Mouse (Mus musculus) kidney, embryonic 14.5 days (tissue): ENCODE measurements around the gene Syn3. TPM values are rescaled to one million over a fixed set of nuclear protein-coding genes. Genes with fewer than 3 reads are reported as not detected.

Experiments
- ATAC-seq: fragments of 200-750 bp; cut with Nextera tagmentation; 2 replicates; pipeline ENCODE4 v1.8.0; 2017; ENCODE audit warnings: moderate number of reproducible peaks, mild to moderate bottlenecking, moderate TSS enrichment, moderate library complexity; ENCODE audit not compliant: low FRiP score, low TSS enrichment
- H3K27ac ChIP-seq: fragments of 300-500 bp; sonication (generic); 2 replicates; pipeline ENCODE4 v1.5.1; 2014; ENCODE audit warnings: low read depth, mild to moderate bottlenecking, low read length, moderate library complexity, mixed read lengths
- H3K27me3 ChIP-seq: fragments of 300-500 bp; sonication (generic); 2 replicates; pipeline ENCODE4 v1.6.1; 2014; ENCODE audit warnings: mild to moderate bottlenecking, low read length; ENCODE audit not compliant: control insufficient read depth, insufficient read depth
- H3K36me3 ChIP-seq: fragments of 300-500 bp; sonication (generic); 2 replicates; pipeline ENCODE4 v1.6.1; 2014; ENCODE audit warnings: low read length, mixed read lengths; ENCODE audit not compliant: control insufficient read depth, insufficient read depth
- H3K4me1 ChIP-seq: fragments of 300-500 bp; sonication (generic); 2 replicates; pipeline ENCODE4 v1.6.1; 2014; ENCODE audit warnings: low read length, mixed read lengths; ENCODE audit not compliant: control insufficient read depth, insufficient read depth
- H3K4me2 ChIP-seq: fragments of 300-500 bp; sonication (generic); replicated peaks from 2 replicates; pipeline ENCODE4 v1.6.1; 2014; ENCODE audit warnings: low read depth, mild to moderate bottlenecking, low read length
- H3K4me3 ChIP-seq: fragments of 300-500 bp; sonication (generic); 2 replicates; pipeline ENCODE4 v1.5.1; 2014; ENCODE audit warnings: mild to moderate bottlenecking, low read length
- H3K9ac ChIP-seq: fragments of 300-500 bp; sonication (generic); 2 replicates; pipeline ENCODE4 v1.6.1; 2014; ENCODE audit warnings: low read depth, mild to moderate bottlenecking, low read length, moderate library complexity
- H3K9me3 ChIP-seq: fragments of 300-500 bp; sonication (generic); 2 replicates; pipeline ENCODE4 v1.6.1; 2016; ENCODE audit warnings: low read length; ENCODE audit not compliant: control insufficient read depth
- WGBS: fragments of 180-500 bp; shearing (Covaris S2); extraction: QIAGEN DNeasy Blood & Tissue Kit; methylation state at CpG from one replicate; pipeline ENCODE4 v1.1.7; 2014; 5-methylcytosine and 5-hydroxymethylcytosine counted together
- polyA plus RNA-seq: library from polyadenylated mRNA; unstranded; fragments of >200 nt; fragmentation: Nextera tagmentation; extraction: Ambion mirVana; gene quantifications from 2 replicates; pipeline ENCODE4 v1.2.1, GENCODE M21; 2014

The Syn3 gene
- polyA plus RNA-seq, 1 experiment from 2014 or later = 8.4 TPM

- Histone ChIP-seq H3K36me3 (no peaks in the 10 kb centered on the region), H3K4me3 (no peak overlapping the region), H3K27me3 (no peaks in the 10 kb centered on the region), H3K27ac (no peak overlapping the region), H3K9me3 (no peaks in the 10 kb centered on the region), H3K4me2 (no peak overlapping the region), H3K4me1 (no peaks in the 10 kb centered on the region), H3K9ac (no peak overlapping the region)
- no peak for ATAC-seq
- 79% methylated on average over 1 of the region's 1 CpGs for WGBS
These were observed 249.4 kb downstream of the Syn3 start for GRCm38 (mm10) chr10:86249283-86249682.

GRCm38 (mm10) chr10:86248807-86249206, 249.9 kb downstream of the Syn3 start:
- no peaks in the 10 kb centered on the region for H3K27me3 ChIP-seq
- no peaks in the 10 kb centered on the region for H3K9me3 ChIP-seq
- H3K4me3 ChIP-seq = no peak overlapping the region
- 96% methylated on average over 3 of the region's 3 CpGs for WGBS
- no peaks in the 10 kb centered on the region for H3K36me3 ChIP-seq
- H3K9ac ChIP-seq = no peak overlapping the region
- ATAC-seq = no peak
- H3K27ac ChIP-seq = no peak overlapping the region
- no peak overlapping the region for H3K4me2 ChIP-seq
- H3K4me1 ChIP-seq = no peaks in the 10 kb centered on the region

- WGBS = 96% methylated on average over 10 of the region's 10 CpGs
- Histone ChIP-seq H3K4me2 (no peak overlapping the region), H3K36me3 (no peaks in the 10 kb centered on the region), H3K4me3 (no peak overlapping the region), H3K27ac (no peak overlapping the region), H3K27me3 (no peaks in the 10 kb centered on the region), H3K4me1 (no peaks in the 10 kb centered on the region), H3K9me3 (no peaks in the 10 kb centered on the region), H3K9ac (no peak overlapping the region)
- ATAC-seq = no peak
These were observed 250.5 kb downstream of the Syn3 start for GRCm38 (mm10) chr10:86248131-86248740.

- whole genome bisulfite sequencing = 83% methylated on average over 7 of the region's 7 CpGs
- H3K4me1 ChIP-seq = no peaks in the 10 kb centered on the region
- no peak for ATAC-seq
- no peak overlapping the region for H3K9ac ChIP-seq
- no peaks in the 10 kb centered on the region for H3K27me3 ChIP-seq
- H3K4me3 ChIP-seq = no peak overlapping the region
- H3K4me2 ChIP-seq = no peak overlapping the region
- H3K9me3 ChIP-seq = no peaks in the 10 kb centered on the region
- no peaks in the 10 kb centered on the region for H3K36me3 ChIP-seq
- no peak overlapping the region for H3K27ac ChIP-seq
These were observed 253.3 kb downstream of the Syn3 start for GRCm38 (mm10) chr10:86245396-86245795.

- no peaks in the 10 kb centered on the region for H3K27me3 ChIP-seq
- H3K36me3 ChIP-seq = no peaks in the 10 kb centered on the region
- H3K9me3 ChIP-seq = no peaks in the 10 kb centered on the region
- WGBS = 80% methylated on average over 6 of the region's 6 CpGs
- no peak overlapping the region for H3K4me2 ChIP-seq
- no peak overlapping the region for H3K27ac ChIP-seq
- no peak overlapping the region for H3K4me3 ChIP-seq
- ATAC-seq = no peak
- no peak overlapping the region for H3K9ac ChIP-seq
- H3K4me1 ChIP-seq = no peaks in the 10 kb centered on the region
These were observed 255.2 kb downstream of the Syn3 start for GRCm38 (mm10) chr10:86243525-86243924.

- Histone ChIP-seq H3K9ac (no peak overlapping the region), H3K4me3 (no peak overlapping the region), H3K36me3 (no peaks in the 10 kb centered on the region), H3K9me3 (no peaks in the 10 kb centered on the region), H3K4me1 (no peaks in the 10 kb centered on the region), H3K27ac (no peak overlapping the region), H3K27me3 (no peaks in the 10 kb centered on the region), H3K4me2 (no peak overlapping the region)
- no peak for ATAC-seq
- WGBS = 73% methylated on average over 3 of the region's 3 CpGs
These were observed 256.0 kb downstream of the Syn3 start for GRCm38 (mm10) chr10:86242721-86243120.

- no peak overlapping the region for H3K27ac ChIP-seq
- ATAC-seq = no peak
- H3K4me1 ChIP-seq = no peaks in the 10 kb centered on the region
- 84% methylated on average over 6 of the region's 6 CpGs for WGBS
- no peak overlapping the region for H3K4me2 ChIP-seq
- no peaks in the 10 kb centered on the region for H3K27me3 ChIP-seq
- no peaks in the 10 kb centered on the region for H3K9me3 ChIP-seq
- no peak overlapping the region for H3K9ac ChIP-seq
- H3K36me3 ChIP-seq = no peaks in the 10 kb centered on the region
- no peak overlapping the region for H3K4me3 ChIP-seq
These were observed 268.7 kb downstream of the Syn3 start for GRCm38 (mm10) chr10:86230006-86230405.

- Histone ChIP-seq H3K9ac (no peak overlapping the region), H3K9me3 (no peaks in the 10 kb centered on the region), H3K27me3 (no peaks in the 10 kb centered on the region), H3K4me3 (no peak overlapping the region), H3K36me3 (no peaks in the 10 kb centered on the region), H3K4me1 (no peaks in the 10 kb centered on the region), H3K4me2 (no peak overlapping the region), H3K27ac (no peak overlapping the region)
- ATAC-seq = no peak
- 92% methylated on average over 3 of the region's 3 CpGs for WGBS
These were observed 273.2 kb downstream of the Syn3 start for GRCm38 (mm10) chr10:86225480-86225879.

GRCm38 (mm10) chr10:86218984-86219383, 279.7 kb downstream of the Syn3 start:
- 91% methylated on average over 3 of the region's 3 CpGs for WGBS

More at GRCm38 (mm10) chr10:86218984-86219383, 279.7 kb downstream of the Syn3 start:
- no peaks in the 10 kb centered on the region for H3K4me1 ChIP-seq
- no peak overlapping the region for H3K27ac ChIP-seq
- H3K9me3 ChIP-seq = no peaks in the 10 kb centered on the region
- no peaks in the 10 kb centered on the region for H3K36me3 ChIP-seq
- no peak overlapping the region for H3K4me3 ChIP-seq
- no peak overlapping the region for H3K9ac ChIP-seq
- H3K4me2 ChIP-seq = no peak overlapping the region
- no peak for ATAC-seq
- no peaks in the 10 kb centered on the region for H3K27me3 ChIP-seq
